Mouse (Mus musculus): Measurements from ENCODE around the gene Maml1. TPM values are rescaled to one million over a fixed set of nuclear protein-coding genes. Genes with fewer than 3 reads are reported as not detected.

The Maml1 gene
- polyA plus RNA-seq, 1 experiment from 2014 or later: 5.8 TPM

DNA sequence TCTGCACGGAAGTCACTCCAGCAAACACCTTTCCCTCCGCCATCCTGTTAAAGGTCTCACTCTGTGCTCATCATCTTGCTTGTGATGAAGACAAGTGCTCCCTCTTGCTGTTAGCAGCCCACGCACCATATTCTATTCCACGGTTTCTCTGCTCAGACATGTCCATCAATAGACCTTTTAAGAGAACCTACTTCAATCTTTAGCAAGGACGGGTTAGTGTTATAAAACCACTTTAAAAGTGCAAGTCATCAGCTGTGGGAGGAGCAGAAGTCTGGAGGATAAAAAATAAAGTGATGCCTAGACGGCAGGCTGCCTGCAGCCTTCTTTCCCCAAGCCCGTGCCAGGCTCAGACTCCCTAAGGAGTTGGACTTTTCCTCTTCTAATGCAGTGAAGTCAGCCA is 35.5 kb downstream of the Maml1 start:
- ATAC-seq: no peak

DNA sequence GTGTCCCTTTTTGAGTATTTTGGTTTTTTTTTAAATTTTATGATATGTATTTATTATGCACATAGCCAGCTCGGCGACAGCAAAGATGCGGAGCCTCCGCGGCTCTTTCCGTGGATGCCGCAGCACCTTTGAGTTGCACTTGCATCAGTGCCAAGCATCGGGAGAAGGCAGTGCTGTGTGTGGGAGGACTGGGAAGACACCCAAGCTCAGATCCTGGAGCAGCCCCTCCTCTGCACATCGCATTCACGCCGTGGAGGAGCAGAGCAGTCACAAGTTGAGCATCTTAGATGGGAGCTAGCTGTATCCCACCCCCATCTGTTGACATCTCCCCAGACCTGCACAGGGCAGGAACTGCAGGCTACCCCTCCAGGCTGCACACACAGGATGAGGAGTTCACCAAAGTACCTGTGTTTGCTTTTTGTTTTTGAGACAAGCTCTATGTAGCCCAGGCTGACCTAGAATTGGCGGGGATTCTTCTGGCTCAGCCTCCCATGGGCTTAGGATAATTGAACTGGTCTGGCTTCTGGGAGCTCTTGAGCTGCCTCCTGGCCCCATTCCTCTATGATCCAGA is 38.0 kb downstream of the Maml1 start:
- no peaks in the 10 kb centered on the region for H3K27me3 ChIP-seq (replicated peaks; ENCODE audit: control insufficient read depth, insufficient read depth, low read length)
- H3K4me3 ChIP-seq (ENCODE audit: low read depth, low read length): no peak overlapping the region
- DNase-seq (ENCODE audit: low spot score) (peak; percentile 59), ATAC-seq (peak; percentile 64; the same call in 1 of the 2 replicates)
- H3K36me3 ChIP-seq (ENCODE audit: control insufficient read depth, insufficient read depth, low read length): peaks cover 40% of the 10 kb centered on the region
- H3K9ac ChIP-seq (ENCODE audit: low read length): no peak overlapping the region
- 77% methylated on average over 12 of the region's 12 CpGs for WGBS
- no peaks in the 10 kb centered on the region for H3K9me3 ChIP-seq (replicated peaks; ENCODE audit: control insufficient read depth, low read length)
- H3K27ac ChIP-seq (ENCODE audit: low read depth, low read length): no peak overlapping the region
- no peak overlapping the region for H3K4me2 ChIP-seq (ENCODE audit: low read length)
- H3K4me1 ChIP-seq (ENCODE audit: control insufficient read depth, insufficient read depth, low read length): no peaks in the 10 kb centered on the region

More for the DNA sequence above, 35.5 kb downstream of the Maml1 start:
- no peak overlapping the region for H3K9ac ChIP-seq (ENCODE audit: low read length)
- WGBS: 90% methylated on average over 7 of the region's 7 CpGs
- H3K27ac ChIP-seq (ENCODE audit: low read depth, low read length): no peak overlapping the region
- no peak overlapping the region for H3K4me2 ChIP-seq (ENCODE audit: low read length)
- no peak overlapping the region for H3K4me3 ChIP-seq (ENCODE audit: low read depth, low read length)
- H3K27me3 ChIP-seq (replicated peaks; ENCODE audit: control insufficient read depth, insufficient read depth, low read length): no peaks in the 10 kb centered on the region
- H3K4me1 ChIP-seq (ENCODE audit: control insufficient read depth, insufficient read depth, low read length): no peaks in the 10 kb centered on the region
- H3K9me3 ChIP-seq (replicated peaks; ENCODE audit: control insufficient read depth, low read length): no peaks in the 10 kb centered on the region
- DNase-seq (ENCODE audit: low spot score): no peak
- peaks cover 64% of the 10 kb centered on the region for H3K36me3 ChIP-seq (ENCODE audit: control insufficient read depth, insufficient read depth, low read length)

DNA sequence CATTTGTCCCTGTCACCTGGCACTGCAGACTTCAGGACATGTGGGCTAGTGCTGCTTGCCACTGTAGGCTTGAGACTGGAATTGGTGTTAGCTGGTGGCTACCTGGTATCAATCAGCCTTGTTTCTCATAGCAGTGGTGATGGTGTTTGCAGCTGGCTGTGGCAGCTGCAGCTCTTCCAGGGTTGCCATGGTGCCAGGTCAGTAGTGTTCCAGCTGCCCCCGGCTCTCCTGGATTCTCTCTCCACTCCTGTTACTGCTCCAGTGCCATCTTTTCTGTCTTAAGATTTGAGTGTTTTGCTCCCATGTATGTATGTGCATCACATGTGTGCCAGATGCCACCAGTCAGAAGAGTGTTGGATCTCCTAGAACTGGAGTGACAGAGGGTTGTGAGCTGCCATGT is 38.7 kb downstream of the Maml1 start:
- Histone ChIP-seq H3K9me3 (replicated peaks; ENCODE audit: control insufficient read depth, low read length) (no peaks in the 10 kb centered on the region), H3K4me1 (ENCODE audit: control insufficient read depth, insufficient read depth, low read length) (no peaks in the 10 kb centered on the region), H3K36me3 (ENCODE audit: control insufficient read depth, insufficient read depth, low read length) (peaks cover 33% of the 10 kb centered on the region), H3K4me2 (ENCODE audit: low read length) (no peak overlapping the region), H3K27me3 (replicated peaks; ENCODE audit: control insufficient read depth, insufficient read depth, low read length) (no peaks in the 10 kb centered on the region), H3K9ac (ENCODE audit: low read length) (no peak overlapping the region), H3K27ac (ENCODE audit: low read depth, low read length) (no peak overlapping the region), H3K4me3 (ENCODE audit: low read depth, low read length) (no peak overlapping the region)
- 69% methylated on average over 1 of the region's 1 CpGs for WGBS
- DNase-seq (ENCODE audit: low spot score): no peak
- ATAC-seq: peak; percentile 33; the same call in 1 of the 2 replicates

GRCm38 (mm10) chr11:50252684-50253265 is 39.3 kb downstream of the Maml1 start:
- Histone ChIP-seq H3K4me1 (ENCODE audit: control insufficient read depth, insufficient read depth, low read length) (no peaks in the 10 kb centered on the region), H3K9me3 (replicated peaks; ENCODE audit: control insufficient read depth, low read length) (no peaks in the 10 kb centered on the region), H3K36me3 (ENCODE audit: control insufficient read depth, insufficient read depth, low read length) (peaks cover 27% of the 10 kb centered on the region), H3K27me3 (replicated peaks; ENCODE audit: control insufficient read depth, insufficient read depth, low read length) (no peaks in the 10 kb centered on the region), H3K4me3 (ENCODE audit: low read depth, low read length) (no peak overlapping the region), H3K4me2 (ENCODE audit: low read length) (no peak overlapping the region), H3K27ac (ENCODE audit: low read depth, low read length) (no peak overlapping the region), H3K9ac (ENCODE audit: low read length) (no peak overlapping the region)
- WGBS: 90% methylated on average over 11 of the region's 11 CpGs
- DNase-seq (ENCODE audit: low spot score) (no peak), ATAC-seq (no peak)

GRCm38 (mm10) chr11:50252166-50252565 is 39.9 kb downstream of the Maml1 start:
- DNase-seq (ENCODE audit: low spot score): no peak

DNA sequence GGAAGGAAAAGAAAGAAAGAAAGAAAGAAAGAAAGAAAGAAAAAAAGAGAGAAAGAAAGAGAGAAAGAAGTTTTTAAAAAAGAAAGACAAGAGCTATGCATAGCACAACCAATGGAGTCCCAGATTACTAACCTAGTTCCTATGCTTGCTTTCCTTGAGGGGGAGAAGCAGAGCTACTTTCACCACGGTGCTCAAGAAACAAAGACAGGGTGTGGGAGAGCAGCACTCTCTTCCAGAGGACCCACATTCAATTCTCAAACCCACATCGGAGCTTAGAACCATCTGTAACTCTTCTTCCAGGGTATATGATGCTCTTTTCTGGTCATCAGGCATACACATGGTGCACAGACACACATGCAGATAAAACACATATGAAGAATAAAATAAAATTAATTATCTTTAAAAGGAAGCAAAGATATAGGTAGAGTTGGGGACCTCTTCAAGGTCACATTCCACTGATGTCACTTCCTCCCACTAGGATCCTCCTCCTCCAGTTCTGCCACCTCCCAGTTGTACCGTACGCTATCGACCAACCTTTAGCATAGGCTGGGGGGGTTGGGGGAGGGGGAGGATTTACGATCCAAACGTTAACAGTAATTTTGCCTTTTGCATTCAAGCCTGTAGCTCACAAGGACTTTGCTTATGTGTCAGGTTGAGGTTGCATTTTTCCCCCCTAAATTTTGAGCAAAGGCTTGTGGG is 43.5 kb downstream of the Maml1 start:
- Histone ChIP-seq H3K4me2 (ENCODE audit: low read length) (no peak overlapping the region), H3K9ac (ENCODE audit: low read length) (no peak overlapping the region), H3K27ac (ENCODE audit: low read depth, low read length) (no peak overlapping the region), H3K9me3 (replicated peaks; ENCODE audit: control insufficient read depth, low read length) (no peaks in the 10 kb centered on the region), H3K27me3 (replicated peaks; ENCODE audit: control insufficient read depth, insufficient read depth, low read length) (no peaks in the 10 kb centered on the region), H3K36me3 (ENCODE audit: control insufficient read depth, insufficient read depth, low read length) (no peaks in the 10 kb centered on the region), H3K4me3 (ENCODE audit: low read depth, low read length) (no peak overlapping the region), H3K4me1 (ENCODE audit: control insufficient read depth, insufficient read depth, low read length) (no peaks in the 10 kb centered on the region)
- ATAC-seq: no peak
- no peak for DNase-seq (ENCODE audit: low spot score)
- 81% methylated on average over 7 of the region's 7 CpGs for WGBS

More at GRCm38 (mm10) chr11:50252166-50252565, 39.9 kb downstream of the Maml1 start:
- H3K4me3 ChIP-seq (ENCODE audit: low read depth, low read length): no peak overlapping the region
- H3K27me3 ChIP-seq (replicated peaks; ENCODE audit: control insufficient read depth, insufficient read depth, low read length): no peaks in the 10 kb centered on the region
- H3K9me3 ChIP-seq (replicated peaks; ENCODE audit: control insufficient read depth, low read length): no peaks in the 10 kb centered on the region
- no peak for ATAC-seq
- no peak overlapping the region for H3K9ac ChIP-seq (ENCODE audit: low read length)
- no peak overlapping the region for H3K4me2 ChIP-seq (ENCODE audit: low read length)
- H3K36me3 ChIP-seq (ENCODE audit: control insufficient read depth, insufficient read depth, low read length): peaks cover 21% of the 10 kb centered on the region
- no peaks in the 10 kb centered on the region for H3K4me1 ChIP-seq (ENCODE audit: control insufficient read depth, insufficient read depth, low read length)
- WGBS: 74% methylated on average over 3 of the region's 3 CpGs
- H3K27ac ChIP-seq (ENCODE audit: low read depth, low read length): no peak overlapping the region

GRCm38 (mm10) chr11:50245269-50245668 is 46.8 kb downstream of the Maml1 start:
- ATAC-seq (no peak), DNase-seq (ENCODE audit: low spot score) (no peak)
- Histone ChIP-seq H3K4me3 (ENCODE audit: low read depth, low read length) (no peak overlapping the region), H3K27ac (ENCODE audit: low read depth, low read length) (no peak overlapping the region), H3K9ac (ENCODE audit: low read length) (no peak overlapping the region), H3K4me1 (ENCODE audit: control insufficient read depth, insufficient read depth, low read length) (no peaks in the 10 kb centered on the region), H3K36me3 (ENCODE audit: control insufficient read depth, insufficient read depth, low read length) (no peaks in the 10 kb centered on the region), H3K27me3 (replicated peaks; ENCODE audit: control insufficient read depth, insufficient read depth, low read length) (no peaks in the 10 kb centered on the region), H3K9me3 (replicated peaks; ENCODE audit: control insufficient read depth, low read length) (no peaks in the 10 kb centered on the region), H3K4me2 (ENCODE audit: low read length) (no peak overlapping the region)
- WGBS: 81% methylated on average over 5 of the region's 5 CpGs

- Histone ChIP-seq H3K9ac (ENCODE audit: low read length) (no peak overlapping the region), H3K27me3 (replicated peaks; ENCODE audit: control insufficient read depth, insufficient read depth, low read length) (no peaks in the 10 kb centered on the region), H3K4me1 (ENCODE audit: control insufficient read depth, insufficient read depth, low read length) (no peaks in the 10 kb centered on the region), H3K4me3 (ENCODE audit: low read depth, low read length) (no peak overlapping the region), H3K4me2 (ENCODE audit: low read length) (no peak overlapping the region), H3K36me3 (ENCODE audit: control insufficient read depth, insufficient read depth, low read length) (no peaks in the 10 kb centered on the region), H3K9me3 (replicated peaks; ENCODE audit: control insufficient read depth, low read length) (no peaks in the 10 kb centered on the region), H3K27ac (ENCODE audit: low read depth, low read length) (no peak overlapping the region)
- DNase-seq (ENCODE audit: low spot score): no peak
- 82% methylated on average over 6 of the region's 6 CpGs for WGBS
- no peak for ATAC-seq
Measured at GRCm38 (mm10) chr11:50243926-50244325, 48.2 kb downstream of the Maml1 start.
